Mouse (Mus musculus) stomach, embryonic 15.5 days (tissue): ENCODE measurements around the gene Efna4. TPM values are rescaled to one million over a fixed set of nuclear protein-coding genes. Genes with fewer than 3 reads are reported as not detected.

ENCODE experiments used
- ATAC-seq: fragments of 200-750 bp; cut with Nextera tagmentation; 2 replicates; pipeline ENCODE4 v1.8.0; 2017; ENCODE audit warnings: low read depth, moderate number of reproducible peaks, moderate TSS enrichment; ENCODE audit not compliant: insufficient read depth, low FRiP score
- H3K27ac ChIP-seq: fragments of 300-500 bp; sonication (generic); 2 replicates; pipeline ENCODE4 v1.5.1; 2015; ENCODE audit warnings: mild to moderate bottlenecking, inconsistent platforms
- H3K27me3 ChIP-seq: fragments of 300-500 bp; sonication (generic); replicated peaks from 2 replicates; pipeline ENCODE4 v1.6.1; 2015; ENCODE audit warnings: inconsistent platforms
- H3K36me3 ChIP-seq: fragments of 300-500 bp; sonication (generic); 2 replicates; pipeline ENCODE4 v1.6.1; 2015; ENCODE audit warnings: inconsistent platforms
- H3K4me1 ChIP-seq: fragments of 300-500 bp; sonication (generic); 2 replicates; pipeline ENCODE4 v1.6.1; 2015; ENCODE audit warnings: inconsistent platforms
- H3K4me2 ChIP-seq: fragments of 300-500 bp; sonication (generic); 2 replicates; pipeline ENCODE4 v1.6.1; 2015; ENCODE audit warnings: mild to moderate bottlenecking, inconsistent platforms
- H3K4me3 ChIP-seq: fragments of 300-500 bp; sonication (generic); replicated peaks from 2 replicates; pipeline ENCODE4 v1.5.1; 2015; ENCODE audit warnings: inconsistent platforms
- H3K9ac ChIP-seq: fragments of 300-500 bp; sonication (generic); 2 replicates; pipeline ENCODE4 v1.6.1; 2015; ENCODE audit warnings: inconsistent platforms
- H3K9me3 ChIP-seq: fragments of 300-500 bp; sonication (generic); 2 replicates; pipeline ENCODE4 v1.6.1; 2016; ENCODE audit warnings: inconsistent platforms
- WGBS: fragments of 180-500 bp; shearing (Covaris S2); methylation state at CpG from one replicate; pipeline ENCODE4 v1.1.7; 2015; 5-methylcytosine and 5-hydroxymethylcytosine counted together
- polyA plus RNA-seq: library from polyadenylated mRNA; unstranded; fragments of >200 nt; fragmentation: Nextera tagmentation; extraction: Ambion mirVana; gene quantifications from 2 replicates; pipeline ENCODE4 v1.2.1, GENCODE M21; 2015

The Efna4 gene
- polyA plus RNA-seq, 1 experiment from 2014 or later, result 17.9 TPM

DNA sequence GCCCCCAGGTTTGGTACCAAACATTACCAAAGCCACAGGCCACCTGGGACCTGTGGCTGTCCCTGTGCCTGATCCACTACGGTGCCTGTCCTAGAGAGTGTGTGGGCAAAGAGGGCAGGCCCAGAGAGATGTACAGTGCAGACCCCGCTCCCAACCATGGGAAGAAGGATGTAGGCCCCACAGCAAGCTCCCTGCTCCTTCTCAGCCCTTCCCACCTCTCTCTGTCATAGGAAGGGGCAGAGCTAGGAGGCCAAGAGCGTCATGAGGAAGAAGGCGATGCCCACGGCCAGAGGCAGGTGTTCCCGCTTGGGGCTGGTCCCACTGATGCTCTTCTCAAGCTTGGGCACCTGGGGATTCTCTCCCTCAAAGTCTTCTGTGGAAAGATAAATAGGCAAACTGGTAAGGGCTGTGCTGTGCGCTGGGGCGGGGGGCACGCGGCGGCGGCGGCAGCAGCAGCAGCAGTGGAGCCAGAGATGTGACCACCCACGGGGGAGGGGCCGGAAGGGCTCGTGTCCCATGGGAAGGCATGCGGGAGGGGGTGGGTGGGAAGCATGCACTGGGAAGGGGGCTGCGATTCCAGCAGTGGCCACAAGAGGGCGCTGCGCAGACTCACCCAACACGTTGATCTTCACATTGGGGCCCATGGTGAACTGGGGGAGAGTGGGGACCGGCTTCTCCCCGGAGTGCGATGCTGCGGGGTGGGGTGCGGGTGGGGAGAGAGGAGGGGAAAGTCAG is 22.5 kb downstream of the Efna4 start:
- WGBS, result 7% methylated on average over 26 of the region's 26 CpGs
- H3K36me3 ChIP-seq, result no peaks in the 10 kb centered on the region
- H3K27me3 ChIP-seq, result peaks cover 22% of the 10 kb centered on the region
- peak overlapping the region; percentile 37 for H3K4me3 ChIP-seq
- H3K4me2 ChIP-seq, result peak overlapping the region; percentile 81
- H3K4me1 ChIP-seq, result peaks cover 42% of the 10 kb centered on the region
- H3K9me3 ChIP-seq, result no peaks in the 10 kb centered on the region
- H3K9ac ChIP-seq, result no peak overlapping the region
- 0 out of 2 replicates have a peak, but pooled peaks have one; percentile 8 for ATAC-seq
- no peak overlapping the region for H3K27ac ChIP-seq

DNA sequence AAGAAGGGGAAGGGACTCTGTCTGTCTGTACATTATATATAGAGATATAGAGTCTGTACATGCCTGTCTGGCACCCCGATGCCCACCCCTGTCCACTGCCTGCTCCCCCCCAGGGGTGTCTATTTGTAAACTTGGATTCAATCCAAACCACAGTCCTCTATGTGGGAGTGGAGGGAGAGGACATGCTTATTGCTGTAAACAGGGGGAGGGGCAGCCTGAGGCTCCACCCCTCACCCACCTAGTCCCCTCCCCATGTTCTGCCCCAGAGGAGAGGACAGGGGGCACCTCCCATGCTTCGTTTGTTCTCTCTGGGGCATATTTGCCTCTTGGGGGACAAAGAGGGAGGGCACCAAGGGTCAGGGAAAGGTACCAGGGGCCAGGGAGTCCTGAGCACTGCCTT is 23.0 kb downstream of the Efna4 start:
- Histone ChIP-seq H3K27ac (no peak overlapping the region), H3K9me3 (no peaks in the 10 kb centered on the region), H3K27me3 (peaks cover 20% of the 10 kb centered on the region), H3K4me2 (peak overlapping the region; percentile 81), H3K4me1 (peaks cover 38% of the 10 kb centered on the region), H3K9ac (no peak overlapping the region), H3K36me3 (no peaks in the 10 kb centered on the region), H3K4me3 (no peak overlapping the region)
- no peak for ATAC-seq
- WGBS, result 49% methylated on average over 2 of the region's 2 CpGs

DNA sequence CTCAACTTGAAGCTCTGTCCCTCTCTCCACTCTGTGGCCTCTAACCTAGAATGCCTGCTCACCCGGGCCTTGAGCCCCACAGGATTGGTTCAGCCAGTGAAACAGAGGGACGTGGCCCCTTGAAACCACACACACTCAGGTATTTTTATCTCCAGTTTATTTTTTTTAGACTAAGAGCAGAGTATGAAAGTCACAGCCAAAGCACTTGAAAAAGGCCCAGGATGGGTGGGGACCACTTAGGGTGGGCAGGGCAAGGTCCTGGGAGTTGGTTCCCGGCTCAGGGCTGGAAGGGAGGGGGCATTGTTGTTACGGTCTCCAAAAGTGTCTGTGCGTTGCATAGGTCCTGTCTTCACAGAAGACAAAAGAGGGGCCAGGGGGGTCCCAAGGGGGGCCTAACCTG is 23.5 kb downstream of the Efna4 start:
- ATAC-seq, result peak; percentile 28; the same call in 1 of the 2 replicates
- Histone ChIP-seq H3K9ac (no peak overlapping the region), H3K27ac (peak overlapping the region; percentile 26; the same call in 1 of the 2 replicates), H3K36me3 (no peaks in the 10 kb centered on the region), H3K27me3 (peaks cover 17% of the 10 kb centered on the region), H3K9me3 (no peaks in the 10 kb centered on the region), H3K4me1 (peaks cover 34% of the 10 kb centered on the region), H3K4me3 (no peak overlapping the region), H3K4me2 (no peak overlapping the region)
- 65% methylated on average over 5 of the region's 5 CpGs for WGBS

DNA sequence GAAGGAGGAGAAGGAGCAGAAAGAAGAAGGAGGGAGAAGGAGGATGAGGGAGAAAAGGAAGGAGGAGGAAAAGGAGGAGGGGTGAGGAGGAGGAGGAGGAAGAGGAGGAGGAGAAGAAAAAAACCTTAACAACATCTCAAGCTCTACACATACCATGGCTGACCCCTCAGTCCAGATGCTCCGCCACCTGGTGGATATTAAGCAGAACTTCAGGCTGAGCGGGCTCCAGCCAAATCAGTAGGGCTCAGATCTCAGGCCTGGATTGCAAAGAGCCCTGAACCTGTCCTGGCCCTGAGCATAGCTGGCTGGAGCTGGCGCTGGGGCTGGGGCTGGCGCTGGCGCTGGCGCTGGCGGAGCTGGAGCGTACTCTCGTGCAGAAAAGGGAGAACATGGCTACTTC is 29.7 kb downstream of the Efna4 start:
- H3K9ac ChIP-seq, result no peak overlapping the region
- H3K27me3 ChIP-seq, result no peaks in the 10 kb centered on the region
- 0 out of 2 replicates have a peak, but pooled peaks cover 2% of the 10 kb centered on the region for H3K4me1 ChIP-seq
- no peaks in the 10 kb centered on the region for H3K36me3 ChIP-seq
- H3K4me3 ChIP-seq, result no peak overlapping the region
- H3K4me2 ChIP-seq, result no peak overlapping the region
- 5% methylated on average over 9 of the region's 9 CpGs for WGBS
- no peak overlapping the region for H3K27ac ChIP-seq
- no peaks in the 10 kb centered on the region for H3K9me3 ChIP-seq
- ATAC-seq, result peak; percentile 67

DNA sequence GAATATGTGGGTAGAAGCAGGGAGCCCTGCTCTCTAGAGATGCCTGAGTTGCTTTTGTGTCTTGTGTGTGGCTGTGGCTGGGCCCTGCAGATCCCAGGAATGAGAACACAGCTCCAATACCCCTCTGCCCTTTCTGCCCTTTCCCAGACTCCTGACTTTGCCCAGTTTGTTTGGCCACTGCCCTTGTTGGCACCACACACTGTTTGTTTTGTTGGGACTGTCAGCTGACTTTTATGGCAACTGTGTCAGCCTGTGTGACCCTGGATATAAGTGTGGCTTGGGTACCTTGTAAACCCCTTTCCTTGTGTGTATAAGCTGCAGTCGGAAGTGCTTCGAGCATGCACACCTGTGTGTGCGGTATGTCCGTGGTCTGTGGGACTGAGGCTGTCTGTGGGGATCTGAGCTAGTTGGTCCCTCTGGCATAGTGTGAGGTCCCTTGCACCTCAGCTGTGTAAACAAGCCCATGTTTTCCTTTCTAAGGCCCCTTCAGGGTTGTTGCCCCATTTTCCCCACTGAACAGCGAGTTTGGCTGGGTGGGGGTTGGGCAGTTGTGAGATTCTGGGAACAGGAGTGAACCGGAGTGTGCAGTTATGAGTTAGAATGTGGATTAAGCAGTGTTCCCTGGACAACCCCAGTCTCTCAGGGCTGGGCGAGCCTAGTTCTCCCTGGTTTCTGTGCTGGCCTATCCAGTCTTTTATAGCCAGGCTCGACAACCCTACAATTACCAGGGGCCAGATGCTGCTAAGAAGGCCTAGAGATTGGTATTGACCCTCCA is 32.1 kb downstream of the Efna4 start:
- Histone ChIP-seq H3K9me3 (no peaks in the 10 kb centered on the region), H3K36me3 (no peaks in the 10 kb centered on the region), H3K27ac (no peak overlapping the region), H3K4me2 (no peak overlapping the region), H3K9ac (no peak overlapping the region), H3K4me1 (0 out of 2 replicates have a peak, but pooled peaks cover 2% of the 10 kb centered on the region), H3K27me3 (no peaks in the 10 kb centered on the region), H3K4me3 (no peak overlapping the region)
- WGBS, result 67% methylated on average over 8 of the region's 8 CpGs
- ATAC-seq, result no peak; the same call in 1 of the 2 replicates

DNA sequence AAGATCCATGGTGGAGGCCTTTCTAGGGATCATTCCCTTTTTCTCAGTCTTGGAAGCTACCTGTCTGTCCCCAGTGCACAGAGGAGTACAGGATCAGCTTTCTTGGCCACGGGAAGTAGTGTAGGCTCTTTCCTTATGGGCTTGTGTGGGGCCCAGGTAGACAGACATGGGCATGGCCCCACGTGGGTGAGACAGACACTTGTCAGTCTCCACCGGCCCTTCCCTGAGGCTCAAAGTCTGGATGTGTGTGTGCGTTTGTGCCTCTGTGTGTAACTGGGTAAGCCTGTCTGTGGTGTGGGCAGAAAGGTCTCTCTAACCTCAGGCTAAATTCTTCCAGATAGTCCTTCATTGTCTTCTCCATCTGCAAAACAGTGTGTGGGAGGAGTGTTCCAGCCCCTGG is 32.7 kb downstream of the Efna4 start:
- no peak for ATAC-seq
- Histone ChIP-seq H3K27me3 (no peaks in the 10 kb centered on the region), H3K27ac (no peak overlapping the region), H3K36me3 (no peaks in the 10 kb centered on the region), H3K4me2 (no peak overlapping the region), H3K9me3 (no peaks in the 10 kb centered on the region), H3K4me1 (0 out of 2 replicates have a peak, but pooled peaks cover 2% of the 10 kb centered on the region), H3K9ac (no peak overlapping the region), H3K4me3 (no peak overlapping the region)
- WGBS, result 73% methylated on average over 4 of the region's 4 CpGs

DNA sequence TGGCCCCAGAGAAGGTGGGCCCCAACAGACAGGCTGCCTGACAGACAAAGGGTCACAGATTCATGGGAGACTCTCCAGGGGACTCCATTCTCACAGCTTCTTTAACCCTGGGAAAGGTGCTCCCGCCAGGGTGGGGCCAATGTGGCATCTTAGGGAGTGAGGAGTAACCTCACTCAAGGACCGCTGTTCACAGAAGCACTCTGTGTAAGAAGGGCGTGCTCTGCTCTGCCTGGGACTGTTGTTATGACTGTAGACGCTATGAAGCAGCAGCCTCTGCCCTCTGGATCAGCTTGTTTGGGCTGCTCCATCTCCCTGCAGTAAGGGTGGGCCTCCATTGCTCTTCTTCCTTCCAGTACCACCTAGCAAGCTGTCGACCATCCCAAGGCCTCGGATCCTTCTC is 33.4 kb downstream of the Efna4 start:
- H3K9ac ChIP-seq, result no peak overlapping the region
- H3K4me2 ChIP-seq, result no peak overlapping the region
- H3K4me1 ChIP-seq, result 0 out of 2 replicates have a peak, but pooled peaks cover 2% of the 10 kb centered on the region
- no peak overlapping the region for H3K4me3 ChIP-seq
- no peaks in the 10 kb centered on the region for H3K9me3 ChIP-seq
- no peak overlapping the region for H3K27ac ChIP-seq
- no peaks in the 10 kb centered on the region for H3K36me3 ChIP-seq
- 53% methylated on average over 6 of the region's 6 CpGs for WGBS
- ATAC-seq, result no peak
- H3K27me3 ChIP-seq, result no peaks in the 10 kb centered on the region

DNA sequence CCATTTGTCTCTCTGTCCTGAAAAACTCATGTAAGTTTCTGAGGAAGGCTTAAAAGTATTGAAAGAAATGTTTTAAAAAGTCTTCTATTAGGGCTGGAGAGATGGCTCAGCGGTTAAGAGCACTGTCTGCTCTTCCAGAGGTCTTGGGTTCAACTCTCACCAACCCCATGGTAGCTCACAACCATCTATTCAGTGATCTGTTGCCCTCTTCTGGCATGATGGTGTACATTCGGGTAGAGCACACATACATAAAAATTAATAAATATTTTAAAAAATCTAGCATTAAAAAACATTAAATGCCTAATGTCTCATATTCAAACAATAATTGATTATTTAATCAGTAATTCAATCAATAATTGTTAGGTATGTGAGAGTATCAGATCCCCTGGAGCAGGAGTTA is 37.3 kb downstream of the Efna4 start:
- Histone ChIP-seq H3K27me3 (no peaks in the 10 kb centered on the region), H3K4me2 (peak overlapping the region; percentile 56; the same call in 1 of the 2 replicates), H3K36me3 (no peaks in the 10 kb centered on the region), H3K9ac (no peak overlapping the region), H3K4me1 (no peaks in the 10 kb centered on the region), H3K4me3 (no peak overlapping the region), H3K9me3 (no peaks in the 10 kb centered on the region), H3K27ac (no peak overlapping the region)
- no peak for ATAC-seq
- 67% methylated on average over 2 of the region's 2 CpGs for WGBS

DNA sequence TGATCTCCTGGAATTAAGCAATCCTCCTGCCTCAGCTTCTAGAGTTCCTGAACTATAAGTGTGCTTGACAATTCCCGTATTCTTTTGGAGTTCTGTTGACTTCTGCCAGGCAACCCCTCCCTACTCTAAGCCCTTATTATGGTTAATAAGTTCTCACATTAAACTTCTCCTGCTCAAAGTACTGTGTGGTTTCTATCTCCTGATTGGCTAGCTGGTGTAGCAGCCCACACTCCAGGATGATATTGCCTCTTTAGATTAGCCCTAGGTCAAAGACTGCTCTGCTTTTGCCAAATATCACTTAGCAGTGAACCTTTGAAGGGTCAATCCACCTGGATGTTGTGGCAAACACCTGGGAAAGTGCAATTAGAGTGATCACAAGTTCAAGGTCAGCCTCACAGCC is 37.8 kb downstream of the Efna4 start:
- ATAC-seq, result no peak
- H3K9ac ChIP-seq, result no peak overlapping the region

DNA sequence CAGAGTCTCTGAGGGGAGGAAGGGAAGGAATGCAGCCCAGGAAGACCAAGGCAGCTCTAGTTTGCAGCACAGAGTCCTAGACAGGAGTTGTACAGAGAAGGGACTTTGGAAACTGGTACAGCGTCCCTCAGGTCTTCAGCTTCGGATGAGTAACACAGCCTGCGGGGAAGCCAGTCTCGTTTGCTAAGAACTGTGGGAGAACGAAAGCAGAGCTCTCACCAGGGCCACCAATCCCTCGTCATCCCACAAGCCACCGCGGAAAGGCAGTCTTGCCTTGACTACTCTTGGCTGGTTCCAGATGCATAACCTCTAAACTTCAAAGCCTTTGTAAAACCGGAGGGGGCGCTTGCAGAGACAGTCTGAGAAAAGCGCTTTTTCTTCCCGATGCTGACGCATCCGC is 38.3 kb downstream of the Efna4 start:
- Histone ChIP-seq H3K27ac (no peak overlapping the region), H3K4me2 (peak overlapping the region; percentile 56), H3K27me3 (no peaks in the 10 kb centered on the region), H3K4me3 (peak overlapping the region; percentile 20), H3K4me1 (no peaks in the 10 kb centered on the region), H3K9ac (no peak overlapping the region), H3K36me3 (no peaks in the 10 kb centered on the region), H3K9me3 (no peaks in the 10 kb centered on the region)
- ATAC-seq, result no peak
- WGBS, result 2% methylated on average over 14 of the region's 14 CpGs

More for the DNA sequence above, 37.8 kb downstream of the Efna4 start:
- peak overlapping the region; percentile 20; the same call in 1 of the 2 replicates for H3K4me3 ChIP-seq
- H3K27ac ChIP-seq, result no peak overlapping the region
- H3K36me3 ChIP-seq, result no peaks in the 10 kb centered on the region
- H3K4me2 ChIP-seq, result peak overlapping the region; percentile 56
- 29% methylated on average over 1 of the region's 1 CpGs for WGBS
- no peaks in the 10 kb centered on the region for H3K4me1 ChIP-seq
- H3K27me3 ChIP-seq, result no peaks in the 10 kb centered on the region
- H3K9me3 ChIP-seq, result no peaks in the 10 kb centered on the region

DNA sequence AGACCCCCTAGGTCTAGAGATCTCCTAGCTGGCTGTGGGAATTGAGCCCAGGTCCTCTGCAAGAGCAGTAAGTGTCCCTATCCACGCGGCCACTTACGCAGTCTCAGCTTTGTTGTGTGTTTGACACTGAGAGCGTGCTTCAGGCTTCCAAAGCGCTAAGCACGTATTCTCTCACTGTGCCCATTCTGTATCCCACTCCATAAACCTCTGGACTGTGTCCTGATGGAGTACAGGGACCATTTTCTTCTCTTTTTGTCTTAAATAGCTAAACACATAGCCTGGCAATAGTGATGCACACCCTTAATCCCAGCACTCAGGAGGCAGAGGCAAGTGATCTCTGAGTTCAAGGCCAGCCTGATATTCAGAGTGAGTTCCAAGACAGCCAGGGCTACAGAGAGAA is 38.9 kb downstream of the Efna4 start:
- Histone ChIP-seq H3K4me3 (no peak overlapping the region), H3K27ac (no peak overlapping the region), H3K4me1 (no peaks in the 10 kb centered on the region), H3K9ac (no peak overlapping the region), H3K27me3 (no peaks in the 10 kb centered on the region), H3K9me3 (no peaks in the 10 kb centered on the region), H3K36me3 (no peaks in the 10 kb centered on the region), H3K4me2 (no peak overlapping the region)
- ATAC-seq, result no peak
- WGBS, result 80% methylated on average over 6 of the region's 6 CpGs

DNA sequence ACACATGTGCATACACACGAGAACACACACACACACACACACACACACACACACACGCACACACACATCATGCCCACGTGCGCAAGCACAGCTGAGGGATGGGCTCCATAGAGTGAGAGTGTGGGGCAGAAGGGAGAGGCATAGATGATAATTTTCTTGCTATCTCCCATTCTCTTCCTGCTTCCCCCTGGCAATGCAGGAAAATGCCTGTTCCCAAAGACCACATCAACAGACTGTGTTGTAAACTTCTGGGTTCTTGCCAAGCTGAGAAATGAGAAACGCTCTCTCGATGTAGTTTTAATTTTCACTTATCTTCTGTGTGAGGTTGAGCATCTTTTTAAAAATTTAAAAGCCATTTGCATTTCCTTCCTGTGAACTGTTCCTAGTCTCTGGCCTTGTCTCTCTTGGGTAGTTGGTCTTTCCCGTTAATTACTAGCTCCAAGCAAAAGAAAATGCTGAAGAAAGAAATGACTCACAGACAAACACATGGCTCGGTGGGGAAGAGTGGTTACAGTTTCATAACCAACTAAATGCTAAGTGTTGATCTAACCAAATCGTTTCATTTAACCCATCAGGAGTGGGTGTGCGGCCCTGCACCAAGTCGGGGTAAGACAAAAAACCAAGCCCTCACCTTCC is 40.9 kb downstream of the Efna4 start:
- Histone ChIP-seq H3K9me3 (no peaks in the 10 kb centered on the region), H3K27me3 (no peaks in the 10 kb centered on the region), H3K4me2 (no peak overlapping the region), H3K9ac (no peak overlapping the region), H3K4me1 (no peaks in the 10 kb centered on the region), H3K27ac (no peak overlapping the region), H3K4me3 (no peak overlapping the region), H3K36me3 (no peaks in the 10 kb centered on the region)
- ATAC-seq, result no peak
- 75% methylated on average over 11 of the region's 11 CpGs for WGBS
